ENCODE assay signal across 8 mouse cellular contexts in the genomic region with DNA sequence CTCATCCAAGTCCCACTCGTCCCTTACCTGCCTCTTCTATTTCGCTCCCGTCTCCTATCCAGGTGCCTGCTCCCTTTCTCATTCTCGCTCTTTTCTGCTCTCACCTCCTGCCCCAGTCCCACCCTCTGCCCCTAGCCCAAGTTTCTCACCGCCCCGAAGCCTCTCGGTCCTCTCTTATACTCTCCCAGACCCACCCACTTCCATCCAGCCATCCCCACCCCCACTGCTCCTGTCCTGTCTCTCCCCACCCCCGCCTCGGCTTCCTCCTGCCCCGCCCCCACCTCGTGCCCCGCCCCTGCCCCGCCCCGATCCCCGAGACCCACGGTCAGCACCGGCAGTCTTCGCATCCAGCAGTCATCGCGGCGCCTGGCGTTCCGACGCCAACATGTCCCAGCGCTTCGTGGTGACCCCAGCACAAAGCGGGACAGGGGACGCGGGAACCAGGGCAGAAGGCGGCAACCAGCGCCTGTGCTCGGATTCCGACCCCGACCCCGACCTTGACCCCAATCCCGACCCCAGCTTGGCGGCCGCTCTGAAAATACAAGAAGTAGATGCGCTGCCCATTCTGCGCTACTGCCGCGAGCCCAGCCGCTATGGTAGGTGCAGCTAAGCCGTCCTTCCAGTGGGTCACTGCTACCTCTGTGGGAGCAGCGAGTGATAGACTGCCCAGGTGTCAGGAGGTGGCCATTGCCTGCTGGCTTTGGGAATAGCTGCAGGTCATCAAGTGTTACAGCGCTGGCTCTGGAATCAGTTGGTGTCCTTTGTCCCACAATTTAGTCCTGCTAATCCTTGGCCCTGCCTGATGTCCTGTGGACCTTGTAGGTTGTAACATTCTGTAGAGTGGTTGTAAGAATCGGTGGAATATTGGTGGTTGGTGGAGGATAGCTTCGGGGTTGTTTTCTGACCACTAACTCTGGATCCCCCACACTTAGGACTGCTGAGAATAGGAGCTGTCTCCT. TPM values are rescaled to one million over a fixed set of nuclear protein-coding genes. Genes with fewer than 3 reads are reported as not detected.
DNase-seq lines count a peak whose midpoint lies in the region; ATAC-seq and TF ChIP-seq lines count a peak whose summit lies in the region.

A gene (plus strand): TSS at position 353 of the 959 bp plus-strand sequence.

- H3K4me3 ChIP-seq in forebrain, embryonic 13.5 days, result peak within 1 kb of the TSS; percentile 40
- H3K4me3 ChIP-seq in hindbrain, embryonic 16.5 days (ENCODE audit: low read length), result peak within 1 kb of the TSS; percentile 41
- peak within 1 kb of the TSS; percentile 51 for H3K4me3 ChIP-seq in lung, adult 2 months (replicated peaks; ENCODE audit: extremely low read depth, low read depth, low read length)

- peaks cover 20% of the 10 kb centered on the region for H3K27me3 ChIP-seq in forebrain, embryonic 13.5 days
- H3K27me3 ChIP-seq in hindbrain, embryonic 16.5 days (replicated peaks; ENCODE audit: control insufficient read depth, insufficient read depth, low read length), result peaks cover 7% of the 10 kb centered on the region; the same call in 1 of the 2 replicates

- 4% methylated on average over 48 of the region's 48 CpGs for WGBS in forebrain, embryonic 13.5 days
- WGBS in hindbrain, embryonic 16.5 days, result 4% methylated on average over 48 of the region's 48 CpGs
- 9% methylated on average over 48 of the region's 48 CpGs for WGBS in lung, adult 2 months

- H3K4me1 ChIP-seq in forebrain, embryonic 13.5 days, result peaks cover 9% of the 10 kb centered on the region; the same call in 1 of the 2 replicates
- H3K4me1 ChIP-seq in hindbrain, embryonic 16.5 days (ENCODE audit: control insufficient read depth, insufficient read depth, low read depth, low read length), result peaks cover 7% of the 10 kb centered on the region
- H3K4me1 ChIP-seq in lung, adult 2 months (ENCODE audit: control insufficient read depth, insufficient read depth, low read length), result 0 out of 2 replicates have a peak, but pooled peaks cover 12% of the 10 kb centered on the region

- no peak for TF ChIP-seq CTCF in lung, adult 2 months (IDR thresholded peaks at IDR 0.05; ENCODE audit: insufficient read depth, low read length)

- DNase-seq in urinary bladder, postnatal 14 days (ENCODE audit: low spot score), result peak; percentile 46
- DNase-seq in urinary bladder, postnatal 25 days (ENCODE audit: low spot score), result no peak
- DNase-seq in lung, adult 2 months, result no peak
- peak; percentile 51 for DNase-seq in retina, embryonic 14.5 days (ENCODE audit: low spot score)
- DNase-seq in frontal cortex, postnatal 25 days (ENCODE audit: low spot score in 2 of 2), result no peak
- DNase-seq in layer of hippocampus, adult 18-20 months (ENCODE audit: low spot score in 2 of 2), result no peak

- H3K9ac ChIP-seq in forebrain, embryonic 13.5 days, result peak within 1 kb of the TSS; percentile 50
- peak within 1 kb of the TSS; percentile 57 for H3K9ac ChIP-seq in hindbrain, embryonic 16.5 days (ENCODE audit: low read depth, low read length)

- no peaks in the 10 kb centered on the region for H3K36me3 ChIP-seq in forebrain, embryonic 13.5 days (ENCODE audit: poor library complexity, severe bottlenecking)
- no peaks in the 10 kb centered on the region for H3K36me3 ChIP-seq in hindbrain, embryonic 16.5 days (ENCODE audit: control insufficient read depth, insufficient read depth, low read length)

- peak within 1 kb of the TSS; percentile 65 for H3K4me2 ChIP-seq in forebrain, embryonic 13.5 days
- peak within 1 kb of the TSS; percentile 81 for H3K4me2 ChIP-seq in hindbrain, embryonic 16.5 days (ENCODE audit: low read length)

- H3K9me3 ChIP-seq in forebrain, embryonic 13.5 days (replicated peaks), result no peaks in the 10 kb centered on the region
- H3K9me3 ChIP-seq in hindbrain, embryonic 16.5 days (ENCODE audit: control insufficient read depth, low read length), result no peaks in the 10 kb centered on the region

- H3K27ac ChIP-seq in forebrain, embryonic 13.5 days, result no peak within 1 kb of the TSS
- no peak within 1 kb of the TSS for H3K27ac ChIP-seq in hindbrain, embryonic 16.5 days (ENCODE audit: low read depth, low read length)

- TF ChIP-seq POLR2A in lung, adult 2 months (IDR thresholded peaks at IDR 0.05; ENCODE audit: borderline replicate concordance, extremely low read depth, low read depth, low read length), result peak; percentile 21; the same call in 1 of the 2 replicates

- peak; percentile 67 for ATAC-seq in forebrain, embryonic 13.5 days
- peak; percentile 50 for ATAC-seq in hindbrain, embryonic 16.5 days

RNA-seq across cellular contexts. Expression of the gene that starts here (rescaled TPM):
- 20.1 and 26.4 TPM in 2 replicates for polyA plus RNA-seq in forebrain, embryonic 13.5 days (2015; fragmentation: Nextera tagmentation; extraction: Ambion mirVana)
- 7.7 and 10.2 TPM in 2 replicates for polyA plus RNA-seq in hindbrain, embryonic 16.5 days (2015; fragmentation: Nextera tagmentation; extraction: Ambion mirVana)
- 60.0 and 69.9 TPM in 2 replicates for polyA plus RNA-seq in lung, adult 2 months (2012; rRNA removed)
- 1 to 10 TPM; 2.9 to 5.1 TPM for total RNA-seq in layer of hippocampus, adult 18-20 months (2021)

Comparison
In these comparisons a context has a peak if more than half of its experiments do, and no peak if none do; other contexts are left out.
1. DNase-seq: peak in urinary bladder, postnatal 14 days (single experiment) and retina, embryonic 14.5 days (single experiment); none in urinary bladder, postnatal 25 days (single experiment), lung, adult 2 months (single experiment), frontal cortex, postnatal 25 days (0 of 2) and layer of hippocampus, adult 18-20 months (0 of 2).
2. Peak in every context shown above with its lines, with median percentiles within 50 percentile points of each other: H3K4me3 ChIP-seq.